Mouse (Mus musculus) R1 (cell line): ENCODE data around the gene Shisal1.

Experiments used
- DNase-seq: peaks from one replicate; pipeline ENCODE4 v3.0.0-alpha.2; 2018; ENCODE audit warnings: low read depth, low spot score

The Shisal1 gene

DNA sequence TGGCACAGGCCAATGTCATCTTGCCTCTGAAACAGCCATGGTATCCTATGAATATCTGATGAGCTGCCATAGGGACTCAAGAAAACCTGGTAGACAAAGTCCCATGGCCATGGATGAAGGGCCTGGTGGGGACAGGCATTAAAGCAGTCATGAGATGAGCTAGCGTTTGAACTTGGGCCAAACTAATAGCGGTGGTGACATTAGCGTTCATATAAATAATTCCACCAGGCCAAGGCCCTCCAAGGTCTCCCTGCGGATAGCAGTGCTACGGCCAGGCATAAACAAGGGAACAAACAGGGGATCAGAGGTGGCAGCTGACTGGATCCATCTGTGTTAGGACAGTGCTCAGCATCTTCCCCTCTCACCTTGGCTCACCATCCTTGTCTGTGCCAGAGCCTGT is 21.2 kb downstream of the Shisal1 start:
- DNase-seq: no peak

DNA sequence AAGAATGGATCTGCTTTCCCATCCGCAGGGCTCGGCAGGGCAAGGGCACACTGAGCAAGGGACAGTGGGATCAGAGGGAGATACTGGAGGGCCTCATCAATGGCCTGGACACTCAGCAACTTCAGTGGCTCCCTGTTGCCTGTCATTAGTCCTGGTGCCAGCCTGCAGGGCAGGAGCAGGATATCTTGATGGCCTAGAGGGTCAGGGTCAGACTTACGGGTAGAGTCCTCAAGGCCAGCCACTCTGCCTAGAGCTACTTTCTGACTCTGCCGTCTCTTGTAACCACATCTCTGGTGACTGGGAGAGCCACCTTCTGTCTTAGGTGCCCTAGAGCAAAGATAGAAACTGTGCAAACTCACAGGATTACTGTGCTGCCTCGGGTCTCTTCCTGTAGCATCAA is 23.1 kb downstream of the Shisal1 start:
- DNase-seq: no peak

DNA sequence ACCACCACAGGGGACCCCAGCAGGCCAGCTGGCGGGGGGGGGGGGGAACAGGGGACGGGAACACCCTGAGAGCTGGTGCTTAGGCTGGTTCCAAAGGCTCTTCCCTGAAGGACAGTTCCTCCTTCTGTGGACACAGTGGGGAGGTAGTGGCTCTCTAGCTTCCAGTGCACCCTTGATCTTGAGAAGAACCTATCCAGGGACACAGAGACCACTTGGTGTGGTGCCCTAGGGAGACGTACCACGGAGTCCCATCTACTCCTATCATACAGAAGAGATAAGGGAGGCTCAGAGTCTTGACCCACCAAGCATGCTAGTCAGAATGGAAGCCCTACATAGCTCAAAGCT is 28.7 kb downstream of the Shisal1 start:
- DNase-seq: no peak

DNA sequence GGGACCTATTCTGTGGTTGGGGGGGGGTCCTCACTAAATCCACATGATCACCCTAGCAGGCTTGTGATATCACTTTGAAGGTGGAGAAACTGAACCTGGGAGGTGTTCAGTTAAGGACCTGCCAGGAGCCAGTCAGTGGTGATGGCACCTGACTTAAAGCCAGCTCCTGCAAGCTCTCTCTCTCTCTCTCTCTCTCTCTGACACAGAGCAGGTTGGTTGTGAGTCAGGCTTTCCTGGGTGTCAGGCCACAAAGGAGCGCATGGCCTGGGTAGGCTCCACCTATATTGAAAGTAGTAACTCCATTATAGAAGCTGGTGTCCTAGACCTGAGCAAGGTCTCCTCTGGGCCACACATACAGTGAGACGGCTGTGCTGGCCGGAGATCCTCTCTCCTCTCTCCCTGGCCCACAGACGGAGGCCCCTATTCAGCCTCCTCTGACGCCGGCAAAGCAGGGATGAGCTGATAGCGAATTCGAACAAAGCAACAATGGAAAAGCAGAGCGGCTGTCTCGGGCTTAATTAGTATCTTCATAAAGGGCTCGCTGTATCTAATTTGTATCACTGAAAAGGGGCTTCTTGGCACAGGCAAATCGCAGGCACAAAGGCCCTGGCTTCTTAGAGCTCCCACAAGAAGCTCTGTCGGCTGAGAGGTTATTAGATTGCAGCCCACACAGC is 29.2 kb downstream of the Shisal1 start:
- DNase-seq: no peak

DNA sequence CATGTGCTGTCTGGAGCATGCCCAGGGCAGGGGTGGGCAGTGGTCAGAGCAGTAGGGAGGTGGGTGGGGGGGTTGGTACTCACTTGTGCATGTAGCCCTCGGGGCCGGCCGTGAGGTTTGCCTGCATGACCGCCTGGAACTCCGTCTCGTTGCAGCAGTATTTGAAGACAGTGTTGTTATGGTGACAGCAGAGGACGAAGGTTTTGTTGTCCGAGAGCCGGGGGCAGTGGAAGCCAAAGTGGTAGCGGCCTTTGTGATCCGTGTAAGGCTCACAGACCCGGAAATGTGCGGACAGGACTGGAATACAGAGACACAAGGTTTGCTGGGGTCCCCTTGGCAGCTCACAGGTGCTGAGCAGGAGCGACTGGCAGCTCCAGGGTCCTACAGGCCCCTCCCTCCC is 29.9 kb downstream of the Shisal1 start:
- DNase-seq: no peak

DNA sequence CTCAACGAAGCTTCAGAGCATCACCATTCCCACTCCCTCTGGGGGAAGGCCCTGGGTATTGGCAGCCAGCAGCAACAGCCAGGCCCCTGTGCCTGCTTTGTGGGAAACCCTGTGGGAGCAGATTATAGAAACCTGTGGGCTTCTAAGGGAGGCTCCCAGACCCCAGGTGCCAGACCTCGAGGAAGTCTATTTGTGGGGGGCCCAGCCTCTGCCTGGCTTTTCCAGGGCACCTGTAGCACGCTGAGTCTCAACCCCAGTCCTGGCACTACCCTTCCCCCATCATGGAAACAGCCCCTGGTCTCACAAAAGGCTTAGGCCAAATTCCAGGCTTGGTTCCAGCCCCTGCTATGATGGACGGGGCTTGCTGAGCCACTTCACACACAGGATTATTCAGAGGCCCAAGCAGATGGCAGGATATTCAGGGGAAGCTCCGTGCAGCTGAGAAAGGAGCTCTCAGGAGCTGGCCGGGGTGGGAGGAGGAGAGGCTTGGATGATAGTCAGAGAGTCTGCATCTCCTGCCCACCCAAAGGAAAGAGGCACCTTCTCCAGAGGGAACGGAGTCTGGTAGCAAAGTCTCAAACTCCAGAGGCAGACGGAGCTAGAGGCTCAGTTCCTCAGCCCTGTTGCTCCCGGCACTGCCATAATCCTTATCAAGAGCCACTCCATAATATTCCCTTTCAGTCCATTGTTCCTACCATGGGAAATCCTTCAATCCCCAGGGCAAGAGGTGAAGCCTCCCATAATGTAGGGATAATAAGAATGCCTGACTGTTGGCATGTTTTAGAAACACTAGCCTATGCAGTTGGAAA is 32.7 kb downstream of the Shisal1 start:
- no peak for DNase-seq

DNA sequence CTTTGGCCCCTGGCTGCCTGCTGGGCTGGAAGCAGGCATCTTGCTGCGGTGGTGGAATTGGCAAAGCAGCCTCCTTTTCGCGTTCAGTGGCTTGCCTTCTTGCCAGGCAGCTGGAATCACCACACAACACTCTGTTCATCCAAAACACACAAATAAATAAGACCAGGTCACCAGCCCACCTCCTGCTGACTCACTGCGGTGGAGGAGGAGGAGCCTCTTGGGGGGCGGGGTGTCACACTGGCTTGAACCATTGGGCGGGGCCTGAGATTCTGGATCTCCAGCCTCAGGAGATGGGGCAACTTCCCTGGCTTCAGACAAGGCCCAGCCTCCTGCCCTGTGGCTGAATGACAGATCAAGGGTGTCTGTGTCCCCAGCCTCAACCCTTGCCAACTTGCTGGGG is 34.5 kb downstream of the Shisal1 start:
- DNase-seq: peak; percentile 75

DNA sequence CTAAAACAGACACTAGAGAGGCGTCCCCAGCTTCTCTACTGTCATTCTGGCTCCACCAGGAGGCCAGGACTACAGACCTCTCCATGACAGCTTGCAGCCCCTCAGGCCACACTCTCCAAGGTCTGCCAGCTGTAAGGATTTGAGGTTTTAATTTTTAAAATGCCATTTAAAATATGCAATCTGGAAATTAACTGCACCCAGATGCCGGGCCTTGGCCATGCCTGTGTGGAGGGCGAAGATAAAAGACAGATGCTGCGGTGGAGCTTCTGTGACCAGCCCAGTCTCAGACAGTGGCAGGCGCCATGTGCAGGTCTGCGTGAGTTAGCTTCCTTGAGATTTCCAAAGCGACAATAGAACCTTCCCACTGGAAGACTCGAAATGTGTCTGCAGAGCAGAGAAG is 36.8 kb downstream of the Shisal1 start:
- DNase-seq: no peak

DNA sequence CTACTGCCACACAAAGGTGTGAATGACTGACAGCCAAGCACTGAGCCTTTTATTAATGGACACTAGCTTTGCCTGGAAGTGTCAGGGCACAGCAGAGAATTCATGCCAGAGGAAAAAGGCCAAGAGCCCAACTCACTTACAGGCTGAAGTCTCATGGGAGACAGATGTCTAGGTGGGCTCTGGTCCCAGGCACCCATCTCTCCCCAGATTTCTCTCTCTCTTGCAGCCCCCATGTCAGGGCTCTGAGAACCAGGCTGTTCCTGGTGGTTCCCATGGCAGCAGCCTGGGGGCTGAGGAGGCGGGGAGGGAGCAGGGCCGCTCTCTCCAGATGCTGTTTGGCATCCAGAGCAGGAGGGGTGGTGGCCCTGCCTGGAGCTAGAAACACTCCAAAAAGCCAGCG is 38.3 kb downstream of the Shisal1 start:
- DNase-seq: no peak

DNA sequence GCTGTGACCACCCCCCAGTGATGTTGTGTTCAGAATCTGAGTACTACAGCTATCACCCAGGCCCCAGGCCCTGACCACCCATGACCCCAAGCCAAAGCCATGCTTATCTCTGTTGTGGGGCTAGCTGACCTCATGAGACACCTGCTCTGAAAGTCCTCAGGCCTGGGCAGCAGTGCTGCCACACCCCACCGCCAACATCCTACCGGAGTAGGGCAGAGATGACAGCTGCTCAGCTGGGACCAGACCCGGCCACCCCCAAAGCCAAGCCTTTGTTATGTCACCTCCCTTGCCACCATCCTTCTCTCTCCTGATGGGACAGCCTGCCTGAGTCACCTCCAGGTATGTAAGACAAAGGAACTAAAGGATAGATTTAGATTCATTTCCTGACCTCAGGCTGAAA is 41.1 kb downstream of the Shisal1 start:
- DNase-seq: no peak

DNA sequence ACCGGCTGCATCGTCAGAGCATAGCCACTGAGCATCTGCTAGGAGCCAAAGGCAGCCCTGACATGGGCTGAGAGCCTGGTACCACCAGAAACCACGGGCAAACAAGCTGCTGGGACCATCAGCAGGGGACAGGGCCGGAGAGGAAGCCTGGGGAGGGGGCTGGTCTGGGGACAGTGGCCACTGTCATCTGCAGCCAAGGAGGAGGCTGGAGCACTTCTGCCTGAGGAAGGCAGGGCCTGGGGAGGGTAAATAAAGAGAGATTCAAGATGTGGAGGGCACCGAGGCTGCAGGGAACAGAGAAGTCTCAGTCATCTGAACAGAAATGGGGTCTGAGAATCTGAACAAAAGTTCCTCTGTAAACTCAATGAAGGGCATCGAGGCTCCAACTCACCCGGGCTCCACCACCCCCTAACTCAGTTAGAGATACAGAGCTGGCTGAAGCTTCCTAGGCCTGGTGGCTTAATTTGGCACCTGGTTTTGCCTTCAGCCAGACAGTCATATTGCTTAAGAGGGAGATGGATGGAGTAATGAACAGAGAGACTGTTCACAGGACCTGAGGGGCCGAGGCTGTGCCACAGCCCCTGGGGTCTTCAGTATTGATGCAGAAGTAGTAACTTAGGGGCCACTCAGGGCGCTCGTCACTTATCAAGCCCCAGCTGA is 43.3 kb downstream of the Shisal1 start:
- DNase-seq: no peak

DNA sequence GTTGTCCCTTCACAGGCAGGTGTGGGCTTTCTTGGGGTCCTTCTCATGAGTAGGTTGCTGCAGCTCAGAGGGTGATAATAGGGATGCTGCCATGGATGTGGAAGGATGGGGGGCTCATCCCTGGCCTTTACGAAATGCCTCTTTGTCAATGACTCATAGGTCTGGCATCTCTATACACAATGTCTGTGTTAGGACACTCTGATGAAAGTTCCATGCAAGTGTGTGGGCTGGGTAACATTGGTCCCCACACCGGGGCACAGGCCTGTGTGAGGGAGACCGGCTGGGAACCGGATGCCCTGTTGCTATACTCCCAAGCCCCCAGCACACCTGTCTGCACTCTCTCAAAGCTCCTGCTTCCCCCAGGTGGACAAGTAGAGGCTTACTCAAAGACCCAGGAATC is 48.3 kb downstream of the Shisal1 start:
- DNase-seq: no peak

DNA sequence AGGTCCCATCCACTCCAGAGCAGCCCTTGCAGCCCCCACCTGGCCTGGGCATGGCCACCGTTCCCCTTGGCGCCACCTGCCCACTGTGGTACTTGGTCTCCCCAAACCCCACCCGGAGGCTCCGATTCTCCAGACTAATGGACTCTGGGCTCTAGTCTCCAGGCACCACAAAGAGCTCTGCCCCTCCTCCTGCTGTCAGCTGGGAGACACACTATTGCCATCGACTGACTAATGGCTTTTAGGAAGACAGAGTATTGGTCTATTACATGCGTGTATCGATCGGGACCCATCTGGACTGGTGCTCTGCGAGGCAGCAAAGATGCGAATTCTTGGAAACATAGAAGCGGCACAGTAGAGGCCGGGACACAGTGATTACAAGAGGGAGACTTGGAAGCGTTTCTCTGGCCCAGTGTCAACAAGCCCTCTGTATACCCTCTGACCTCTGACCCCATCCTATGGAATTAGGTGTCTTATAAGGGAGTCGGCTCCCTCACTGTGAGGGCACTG is 49.2 kb downstream of the Shisal1 start:
- DNase-seq: no peak

DNA sequence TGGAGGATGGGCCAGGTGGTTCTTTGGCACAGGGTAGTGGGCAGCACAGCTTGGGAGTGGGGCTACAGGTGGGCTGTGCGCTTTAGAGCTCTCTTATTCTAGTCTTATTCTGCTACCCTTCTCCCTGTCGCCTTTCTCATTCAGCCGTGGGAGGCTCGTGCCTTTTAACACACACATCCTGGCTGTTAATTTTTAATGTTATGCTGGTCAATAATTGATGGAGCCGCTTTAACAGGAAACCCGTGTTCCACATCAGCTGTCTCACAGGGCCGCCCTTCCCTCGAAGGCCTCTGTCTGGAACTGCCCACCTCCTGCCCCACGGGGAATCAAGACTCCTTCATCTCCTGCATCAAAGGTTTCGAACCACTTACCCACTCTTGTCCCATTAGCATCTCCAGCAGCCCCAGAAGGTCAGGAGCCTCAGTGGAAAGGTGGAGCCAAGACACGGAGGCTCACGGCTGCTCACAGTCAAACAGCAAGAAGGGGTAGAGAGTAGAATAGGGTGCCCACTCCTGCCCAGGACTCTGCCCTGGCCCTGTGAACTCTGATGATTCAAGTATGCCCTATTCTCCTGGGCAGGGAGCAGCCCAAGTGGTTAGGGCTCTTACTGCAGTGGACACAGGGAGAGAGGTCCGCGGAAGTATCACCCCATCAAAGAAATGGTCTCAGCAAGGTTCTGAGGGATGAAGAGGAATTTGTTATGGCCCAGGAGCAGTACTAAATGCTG is 51.4 kb downstream of the Shisal1 start:
- no peak for DNase-seq

DNA sequence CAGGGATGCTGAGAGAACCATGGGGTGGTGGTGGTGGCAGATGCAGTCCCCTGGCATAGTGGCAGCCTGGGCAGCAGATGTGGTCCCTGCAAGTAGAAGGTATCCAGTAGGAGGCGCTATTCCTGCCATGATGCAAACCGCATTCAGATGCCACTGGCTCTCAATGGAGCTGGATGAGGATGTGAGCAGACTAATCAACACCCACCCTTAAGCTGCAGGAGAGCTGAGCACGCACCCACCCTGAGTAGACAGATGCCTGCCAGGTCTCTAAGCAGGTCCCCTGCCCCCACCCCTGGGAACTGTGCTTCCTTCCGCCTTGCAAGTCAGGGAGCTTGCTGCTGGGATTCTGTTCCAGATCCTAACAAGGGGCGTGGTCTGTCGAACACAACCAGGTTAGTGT is 53.6 kb downstream of the Shisal1 start:
- DNase-seq: peak; percentile 79

DNA sequence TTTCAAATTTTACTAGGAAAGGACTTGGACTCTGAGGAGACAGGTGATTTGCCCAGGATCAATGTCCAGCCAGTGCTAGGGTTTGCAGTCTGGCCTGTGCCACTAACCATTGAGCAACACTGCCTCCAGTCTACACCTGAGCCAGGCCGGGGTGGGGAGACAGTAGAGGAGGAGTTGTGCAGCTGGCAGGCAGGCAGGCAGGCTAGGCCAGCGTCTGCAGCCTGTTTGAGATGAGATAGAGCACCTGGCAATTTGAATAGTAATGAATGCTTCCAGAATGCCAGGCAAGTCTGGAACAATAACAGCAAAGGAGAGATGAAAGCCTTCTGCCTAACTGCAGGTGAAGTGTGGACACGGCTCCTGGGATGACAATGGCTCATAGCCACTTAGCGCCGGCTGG is 54.1 kb downstream of the Shisal1 start:
- no peak for DNase-seq

DNA sequence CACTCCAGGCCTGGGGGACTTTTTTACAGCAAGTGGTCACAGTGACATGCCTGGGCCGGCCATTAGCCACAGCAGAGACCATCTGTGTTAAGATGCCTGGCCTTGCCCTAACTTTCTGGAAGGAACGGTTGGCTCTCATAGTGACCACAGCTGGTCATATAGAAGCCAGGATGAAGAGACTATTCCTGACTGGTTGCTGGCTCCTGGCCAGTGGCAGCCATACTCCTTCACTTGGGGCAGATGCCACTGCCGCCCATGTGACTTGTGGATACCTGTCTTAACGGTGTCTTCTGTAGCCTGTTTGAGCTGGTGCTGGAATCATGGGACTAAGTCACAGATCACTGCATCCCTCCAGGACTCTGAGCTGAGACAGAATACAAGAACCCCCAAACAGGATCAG is 54.8 kb downstream of the Shisal1 start:
- no peak for DNase-seq

DNA sequence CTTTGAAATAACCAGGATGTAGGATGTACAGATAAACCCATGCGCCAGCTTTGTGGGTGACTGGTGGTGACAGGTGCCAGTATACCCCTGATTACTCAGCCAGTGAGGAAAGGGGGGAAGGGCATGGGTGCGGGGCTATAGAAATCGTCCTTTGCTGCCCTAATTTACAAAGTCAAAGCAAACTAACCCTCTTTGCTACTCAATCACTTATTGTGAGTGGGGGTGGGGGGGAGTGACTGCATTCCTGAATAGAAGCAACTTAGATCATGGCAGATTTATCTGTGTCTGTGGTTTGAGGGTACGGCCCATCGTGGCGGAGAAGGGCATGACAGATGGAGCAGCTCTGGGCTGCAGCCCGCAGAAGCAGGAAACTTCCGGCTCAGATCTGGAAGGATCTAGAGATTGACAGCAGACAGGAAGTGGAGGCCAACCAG is 58.2 kb downstream of the Shisal1 start:
- DNase-seq: no peak

DNA sequence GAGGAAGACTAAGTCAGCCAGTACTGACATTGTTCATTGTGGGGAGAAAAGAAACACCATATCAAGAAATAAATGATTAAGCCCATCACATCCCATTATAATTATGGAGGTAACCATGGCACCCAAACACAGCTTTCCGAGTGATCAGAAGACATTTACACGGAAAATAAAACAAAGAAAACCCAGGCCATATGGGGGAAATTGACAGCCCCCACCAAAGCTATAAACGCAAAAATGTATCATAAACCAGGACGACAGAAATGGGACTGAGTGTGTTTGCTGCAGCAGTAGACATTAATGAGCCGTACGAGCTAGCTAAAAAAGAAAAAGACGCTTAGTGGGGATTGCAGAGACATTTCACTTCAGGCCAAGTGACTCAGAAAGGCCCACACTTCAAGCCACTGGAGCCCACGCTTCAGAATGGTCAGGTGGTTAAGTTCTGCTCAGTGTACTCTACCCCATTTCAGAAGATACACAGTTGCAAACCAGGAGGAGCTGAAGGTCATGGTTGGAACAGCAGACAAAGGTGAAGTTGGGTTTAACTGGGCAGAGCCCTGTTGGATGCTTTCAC is 60.8 kb downstream of the Shisal1 start:
- no peak for DNase-seq

DNA sequence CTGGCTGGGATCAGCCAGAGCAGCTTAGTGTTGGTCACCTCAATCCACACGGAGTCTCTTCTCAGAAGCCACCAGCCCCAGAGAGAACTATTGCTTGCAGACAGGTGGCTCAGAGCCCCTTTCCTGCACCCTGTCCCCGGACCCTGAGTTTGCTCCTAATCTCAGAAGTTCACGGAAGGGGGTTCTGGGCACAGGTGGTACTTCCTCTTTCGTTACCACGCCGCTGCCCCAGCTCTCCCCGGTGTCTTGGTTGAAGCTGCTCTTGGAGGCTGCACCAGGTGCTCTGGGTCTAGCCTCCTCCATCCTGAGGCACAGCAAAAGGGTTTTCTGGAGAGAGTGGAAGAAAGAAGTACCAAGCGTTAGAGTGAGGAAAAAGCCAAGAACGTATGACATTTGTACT is 62.8 kb downstream of the Shisal1 start:
- DNase-seq: no peak

DNA sequence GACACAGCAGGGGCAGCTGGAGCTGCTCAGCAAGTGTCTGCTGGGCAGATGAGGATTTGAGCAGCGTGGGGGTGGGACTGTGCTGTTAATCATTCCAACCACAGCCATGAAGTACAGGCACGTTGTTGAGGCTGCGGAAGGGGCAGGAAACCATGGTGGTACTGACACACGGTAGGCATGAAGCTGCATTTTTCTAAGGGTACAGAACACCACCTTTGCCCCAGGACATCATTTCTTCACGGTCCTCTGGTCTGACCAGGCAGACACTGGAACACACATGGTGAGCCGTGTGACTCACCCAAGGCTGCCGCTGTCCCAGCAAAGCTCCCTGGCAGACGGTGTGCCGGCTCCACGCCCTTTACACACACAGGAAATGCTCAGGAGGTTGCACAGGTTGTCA is 66.7 kb downstream of the Shisal1 start:
- no peak for DNase-seq

DNA sequence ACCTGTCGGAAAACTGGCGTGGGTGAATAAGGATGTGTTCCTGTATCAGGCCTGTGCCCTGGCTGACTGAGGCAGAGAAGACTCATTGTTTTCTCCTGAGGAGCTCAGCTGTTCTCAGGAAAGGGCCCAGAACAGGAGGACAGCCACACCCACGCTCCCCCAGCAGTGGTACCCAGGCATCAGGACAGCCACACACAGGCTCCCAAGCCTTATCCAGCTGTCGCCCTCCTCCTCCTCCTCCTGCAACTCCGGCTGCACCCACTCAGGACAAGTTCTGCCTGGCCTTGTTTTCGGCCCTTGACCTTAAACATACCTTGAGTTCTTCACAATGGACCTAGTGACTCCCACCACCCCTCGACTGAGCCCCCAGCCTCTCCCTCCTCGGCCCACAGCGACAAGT is 68.2 kb downstream of the Shisal1 start:
- DNase-seq: no peak
